Mouse (Mus musculus): ENCODE data around the gene Mrpl28. TPM values are rescaled to one million over a fixed set of nuclear protein-coding genes. Genes with fewer than 3 reads are reported as not detected.
A peak's percentile ranks its signal among the peaks of the same experiment; 100 is the strongest.
"Not testable (repeated sequence)": the region's sequence is repeated elsewhere in the genome, so short reads cannot be mapped to it uniquely, and the experiment has no call there.

Gene Mrpl28
- 10 to 100 TPM; 85.8 to 88.4 TPM for total RNA-seq (2021)
- long read RNA-seq, experiment 1, transcript Mrpl28-201 (5 exons, 1,068 nt) = major isoform, 137 of 150 reads
- long read RNA-seq, experiment 1, partial matches to known transcripts = 5 of 150 reads
- long read RNA-seq, experiment 1, other reads (novel, unspliced or antisense) = 4 of 150 reads
- long read RNA-seq, experiment 2, transcript Mrpl28-201 (5 exons, 1,068 nt) = major isoform, 58 of 64 reads
- long read RNA-seq, experiment 2, partial matches to known transcripts = 3 of 64 reads
- long read RNA-seq, experiment 2, other reads (novel, unspliced or antisense) = 2 of 64 reads

DNA sequence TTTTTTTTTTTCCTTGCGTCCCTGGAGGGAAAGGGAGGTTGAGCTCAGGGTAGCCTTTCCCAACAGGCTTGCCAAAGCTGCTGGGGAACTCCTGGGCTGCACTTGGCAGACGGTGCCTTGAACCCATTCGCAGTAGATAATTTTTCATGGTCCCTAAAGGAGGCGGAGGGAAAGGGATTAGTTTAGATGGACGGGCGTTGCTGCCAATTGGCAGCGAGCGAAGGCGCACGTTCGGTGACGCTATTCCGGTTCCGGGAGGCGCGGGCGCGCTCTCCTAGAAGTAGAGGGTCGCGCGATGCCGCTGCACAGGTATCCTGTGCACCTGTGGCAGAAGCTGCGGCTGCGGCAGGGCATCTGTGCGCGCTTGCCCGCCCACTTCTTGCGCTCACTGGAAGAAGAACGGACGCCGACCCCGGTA lies at the start of gene Mrpl28:
Gene Mrpl28 (plus strand): TSS at position 234 of the 418 bp plus-strand sequence.
- DNase-seq = peak; percentile 91 to 92

DNA sequence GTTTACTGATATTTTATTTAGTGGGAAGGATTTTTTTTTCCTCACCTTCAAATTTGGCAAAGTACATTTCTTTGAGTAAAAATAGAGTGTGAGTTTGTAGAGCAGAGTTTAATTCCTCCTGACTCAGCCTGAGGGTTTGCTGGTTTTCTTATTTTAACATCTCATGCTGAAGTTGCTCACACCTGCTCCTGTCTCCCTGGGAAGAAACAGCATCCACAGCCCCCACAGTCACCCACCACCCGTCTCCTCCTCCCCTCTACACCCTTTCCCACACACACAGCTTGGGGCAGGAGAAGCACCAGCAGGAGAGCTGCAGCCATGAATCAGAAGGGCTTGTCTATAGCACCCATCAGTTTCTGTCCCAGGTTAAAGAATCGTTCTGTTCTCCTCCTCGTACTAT lies 48.1 kb upstream of the Mrpl28 start:
- no peak for DNase-seq

DNA sequence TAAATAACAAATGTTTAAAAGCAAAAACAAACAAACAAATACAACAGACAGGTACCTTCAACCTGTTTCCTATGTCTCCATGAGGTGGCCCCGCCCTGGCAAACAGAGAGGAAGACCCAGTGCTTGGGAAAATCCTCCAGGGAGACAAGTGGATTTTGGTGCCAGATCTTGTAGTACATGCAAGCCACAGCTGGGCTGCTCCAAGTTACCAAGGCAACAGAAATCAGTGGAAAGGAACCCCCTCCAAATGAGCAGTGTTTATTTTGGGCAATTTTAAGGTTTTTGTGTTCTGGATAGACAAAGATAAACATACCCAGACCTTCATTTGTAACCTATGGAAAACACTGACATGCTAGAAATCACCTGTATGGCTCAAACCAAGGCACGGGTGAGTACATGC lies 44.4 kb upstream of the Mrpl28 start:
- no peak for DNase-seq

DNA sequence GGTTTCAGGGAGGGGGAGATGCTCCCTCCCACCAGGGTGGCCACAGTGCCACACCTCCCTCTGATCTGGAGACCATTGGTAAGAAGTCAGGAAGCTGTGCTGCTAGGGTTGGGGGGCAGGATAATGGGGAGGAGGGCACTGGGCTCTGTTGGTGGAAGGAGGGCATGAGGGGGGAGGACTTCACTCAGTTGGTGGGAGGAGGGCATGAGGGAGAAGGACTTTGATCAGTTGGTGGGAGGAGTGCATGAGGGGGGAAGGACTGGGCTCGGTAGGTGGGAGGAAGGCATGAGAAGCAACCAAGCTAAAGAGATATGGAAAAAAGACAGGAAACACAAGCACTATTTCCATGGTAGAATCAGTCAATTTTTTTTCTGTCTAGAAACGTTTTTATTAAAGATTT lies 42.4 kb upstream of the Mrpl28 start:
- no peak for DNase-seq

DNA sequence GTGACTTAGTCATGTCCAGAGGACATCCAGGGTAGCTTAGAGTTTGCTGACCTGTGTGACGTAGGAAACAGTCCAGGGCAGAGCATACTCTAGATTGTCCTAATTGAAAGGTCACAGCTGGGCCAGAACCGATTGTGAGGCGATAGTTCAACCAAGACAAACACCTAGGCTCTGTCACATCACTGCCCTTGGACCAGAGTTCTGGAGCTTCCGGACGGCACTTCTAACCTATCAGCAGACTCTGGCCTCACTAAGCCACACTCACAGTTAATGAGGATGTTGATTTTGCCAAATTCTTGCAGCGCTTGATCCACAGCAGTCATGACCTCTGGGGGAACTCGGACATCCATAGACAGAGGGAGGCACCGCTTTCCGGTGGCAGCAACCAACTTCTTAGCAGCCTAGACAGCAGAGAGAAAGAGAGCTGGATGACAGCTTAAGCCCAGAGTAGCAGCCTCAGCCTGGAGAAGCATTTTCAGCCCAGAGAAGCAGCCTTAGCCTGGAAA lies 36.2 kb upstream of the Mrpl28 start:
- DNase-seq = no peak

DNA sequence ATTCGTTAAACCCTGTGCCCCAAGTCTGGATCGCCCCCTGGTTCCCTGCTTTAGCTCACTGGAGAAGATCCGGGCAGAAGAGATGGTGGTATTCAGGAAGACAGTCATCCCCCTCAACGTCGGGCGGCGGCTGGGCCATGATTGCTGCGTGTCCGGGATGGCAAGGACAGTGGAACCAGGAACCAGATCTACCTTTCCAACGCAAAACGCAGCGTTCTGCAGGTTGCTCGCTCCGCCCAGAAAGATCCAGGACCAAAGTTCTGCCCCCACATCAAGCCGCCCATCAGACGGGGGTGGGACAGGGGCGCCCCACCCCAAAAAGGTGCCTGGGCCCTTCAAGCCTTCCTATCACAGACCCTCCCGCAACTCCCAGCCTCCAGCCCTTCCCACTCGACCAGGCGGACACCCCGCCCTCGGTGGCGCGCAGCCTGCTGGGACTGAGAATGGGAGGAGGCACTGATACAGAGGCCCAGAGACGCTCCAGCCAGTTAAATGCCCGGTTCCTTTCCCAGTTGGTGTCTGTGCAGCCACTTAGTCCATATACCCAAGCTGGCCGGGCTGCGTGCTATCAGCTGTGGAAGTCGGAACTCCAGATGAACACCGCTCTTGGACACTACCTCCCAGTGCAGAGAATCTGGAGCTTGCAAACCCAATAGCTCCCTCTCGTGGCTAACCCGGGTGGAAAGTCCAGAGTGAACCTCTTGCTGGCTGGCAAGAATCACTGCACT lies 33.2 kb upstream of the Mrpl28 start, which contains the start of gene Decr2:
Gene Decr2 (minus strand): TSS at position 433 of the 728 bp plus-strand sequence.
- peak; percentile 94 to 95 for DNase-seq

DNA sequence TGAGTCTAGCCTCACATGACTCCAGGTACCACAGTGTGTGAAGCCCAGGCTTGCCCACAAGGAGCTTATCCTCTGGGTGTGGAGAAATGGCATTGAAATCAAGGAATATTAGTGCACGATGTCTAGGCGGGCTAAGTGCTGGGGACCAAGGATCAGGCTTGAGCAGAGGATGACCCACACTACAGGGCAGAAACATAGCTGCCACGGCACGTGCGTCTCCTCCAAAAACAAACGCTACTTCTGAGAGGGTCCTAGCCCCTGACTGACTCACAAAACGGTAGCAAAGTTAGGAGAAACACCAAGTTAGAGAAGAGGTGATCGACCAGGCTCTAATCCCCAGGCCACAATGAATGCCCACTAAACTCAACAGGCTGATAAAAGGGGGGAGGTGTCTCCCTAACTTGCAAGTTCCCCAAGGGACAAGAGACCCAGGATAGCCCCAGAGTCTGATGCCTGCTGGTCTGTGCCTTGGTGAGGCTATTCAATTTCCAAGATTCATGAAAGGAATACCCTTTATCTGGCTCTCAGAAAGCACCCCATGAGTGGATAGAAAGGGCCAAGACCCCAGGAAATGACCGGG lies 28.7 kb upstream of the Mrpl28 start:
- DNase-seq = no peak

DNA sequence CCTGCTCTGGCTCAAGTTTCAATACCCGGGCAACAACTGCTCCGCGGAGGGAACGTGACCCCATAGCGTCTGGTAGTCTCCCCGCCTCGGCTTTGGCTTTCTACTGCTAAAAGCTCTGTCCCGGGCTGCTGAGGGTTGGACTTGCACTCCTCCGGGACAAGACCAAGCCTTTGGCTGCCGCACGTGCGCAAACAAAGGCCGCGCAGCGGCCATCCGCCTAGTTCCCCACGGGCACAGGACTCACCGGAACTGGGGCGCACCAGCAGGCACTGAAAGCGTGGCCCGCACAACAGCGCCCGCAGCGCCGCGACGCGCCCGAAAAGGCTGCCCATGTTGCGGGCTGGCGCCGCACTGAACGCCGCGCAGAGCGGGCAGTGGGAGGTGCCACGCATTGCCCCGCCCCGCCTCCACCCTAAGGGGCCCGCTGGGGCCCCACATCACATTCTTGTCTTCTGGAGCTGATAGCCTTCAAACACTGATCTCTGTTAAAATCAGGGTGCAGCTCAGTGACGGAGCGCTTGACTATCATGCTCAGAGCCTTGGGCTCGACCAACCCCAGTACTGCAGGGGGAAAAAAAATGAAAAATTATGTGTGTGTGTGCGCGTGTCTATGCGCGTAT lies 28.1 kb upstream of the Mrpl28 start, which contains the start of gene Nme4:
Gene Nme4 (minus strand): TSS at position 482 of the 620 bp plus-strand sequence.
- peak; percentile 66 to 77 for DNase-seq

DNA sequence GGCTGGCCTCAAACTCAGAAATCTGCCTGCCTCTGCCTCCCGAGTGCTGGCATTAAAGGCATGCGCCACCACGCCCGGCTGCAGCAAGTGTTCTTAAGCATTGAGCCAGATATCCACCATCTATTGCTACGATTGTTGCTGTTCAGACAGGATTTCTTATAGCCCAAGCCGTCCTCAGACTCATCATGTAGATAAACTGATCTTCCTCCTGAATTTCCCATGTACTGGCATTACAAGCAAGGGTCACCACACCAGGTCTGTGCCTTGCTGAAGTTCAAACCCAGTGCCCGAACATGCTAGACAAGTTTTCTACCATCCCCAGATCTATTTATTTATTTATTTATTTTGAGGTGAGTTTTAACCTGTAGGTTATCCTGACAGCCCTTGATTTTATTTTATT lies 24.8 kb upstream of the Mrpl28 start:
- no peak for DNase-seq

DNA sequence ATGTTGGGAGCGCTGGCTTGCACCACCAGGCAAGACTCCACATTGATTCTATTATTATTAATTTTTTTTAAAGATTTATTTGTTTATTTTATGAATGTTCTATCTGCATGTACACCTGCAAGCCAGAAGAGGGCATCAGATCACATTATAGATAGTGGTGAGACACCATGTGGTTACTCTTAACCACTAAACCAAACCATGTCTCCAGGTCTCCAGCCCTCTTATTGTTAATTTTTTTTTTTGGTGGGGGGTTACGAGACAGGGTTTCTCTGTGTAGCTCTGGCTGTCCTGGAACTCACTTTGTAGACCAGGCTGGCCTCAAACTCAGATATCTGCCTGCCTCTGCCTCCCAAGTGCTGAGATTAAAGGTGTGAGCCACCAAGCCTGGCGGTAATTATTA lies 24.0 kb upstream of the Mrpl28 start:
- not testable (repeated sequence) for DNase-seq

DNA sequence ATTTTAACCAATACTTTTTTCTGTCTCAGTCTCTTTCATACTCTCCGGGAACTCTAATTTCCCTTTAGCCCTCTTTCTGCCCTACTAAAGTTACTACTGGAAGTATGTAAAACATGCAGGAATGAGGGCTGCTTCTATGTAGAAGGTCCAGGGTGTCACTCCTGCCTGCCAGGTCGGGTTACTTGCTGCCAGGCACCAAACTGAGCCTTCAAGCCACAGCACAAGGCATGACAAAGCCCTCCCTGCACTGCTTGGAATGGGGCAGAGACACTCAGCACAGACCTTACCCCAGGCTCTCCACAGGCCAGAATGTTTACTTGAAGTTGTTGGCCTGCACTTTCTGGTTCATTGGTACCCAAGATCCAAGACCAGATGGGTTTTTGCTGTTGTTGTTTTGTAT lies 23.1 kb upstream of the Mrpl28 start:
- no peak for DNase-seq

DNA sequence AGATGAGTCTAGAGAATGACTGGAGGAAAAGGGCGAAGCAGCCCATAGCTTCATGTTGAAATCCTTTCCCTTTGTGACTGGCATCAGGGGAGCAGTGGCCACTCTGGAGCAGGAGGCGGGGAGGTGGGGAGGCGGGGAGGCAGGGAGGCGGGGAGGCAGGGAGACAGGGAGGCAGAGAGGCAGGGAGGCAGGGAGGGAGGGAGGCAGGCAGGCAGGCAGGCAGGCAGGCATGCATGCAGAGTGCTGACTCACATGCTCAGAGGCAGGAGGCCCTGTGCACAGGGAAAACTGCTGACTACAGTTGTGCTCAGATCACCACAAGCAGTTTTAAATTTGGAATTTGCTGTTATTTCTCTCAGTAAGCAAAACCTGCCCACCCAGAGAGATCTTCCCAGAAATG lies 21.8 kb upstream of the Mrpl28 start:
- peak; percentile 31 to 42 for DNase-seq

DNA sequence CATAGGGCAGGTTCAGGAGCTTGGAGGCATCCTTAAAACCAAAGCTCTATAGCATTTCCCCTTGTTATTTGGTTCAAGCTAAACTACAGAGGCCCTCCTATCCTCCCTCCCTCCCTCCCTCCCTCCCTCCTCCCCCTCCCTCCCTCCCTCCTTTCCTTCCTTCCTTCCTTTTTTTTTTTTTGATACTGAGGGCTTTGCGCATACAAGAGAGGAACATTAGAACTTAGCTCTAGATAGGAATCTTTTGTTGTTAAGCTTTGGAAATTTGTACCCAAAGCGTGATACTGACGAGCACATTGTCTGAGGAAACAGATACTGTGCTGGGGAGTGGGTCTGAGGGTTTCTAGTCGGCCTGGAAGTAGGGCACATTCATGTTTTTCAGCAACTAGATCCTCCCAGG lies 17.7 kb upstream of the Mrpl28 start:
- no peak for DNase-seq

DNA sequence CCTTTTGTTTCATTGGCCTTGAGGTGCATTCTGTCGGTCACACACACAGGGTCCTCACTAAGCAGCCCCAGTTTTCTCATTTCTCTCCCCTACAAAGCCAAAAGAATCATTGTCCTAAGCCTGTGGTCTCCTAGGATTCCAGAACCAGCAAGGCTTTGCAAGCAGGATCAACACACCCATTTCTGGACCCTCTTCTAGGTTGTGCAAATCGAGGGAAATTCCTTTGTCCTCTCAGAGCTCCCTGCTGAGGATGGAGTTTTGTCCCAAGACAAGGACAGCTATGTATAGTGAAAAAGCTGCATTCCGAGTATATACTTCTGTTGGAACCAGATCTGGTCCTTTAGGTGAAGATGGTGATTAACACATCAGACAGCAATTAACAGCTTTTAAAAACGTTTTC lies 13.1 kb upstream of the Mrpl28 start:
- no peak for DNase-seq

DNA sequence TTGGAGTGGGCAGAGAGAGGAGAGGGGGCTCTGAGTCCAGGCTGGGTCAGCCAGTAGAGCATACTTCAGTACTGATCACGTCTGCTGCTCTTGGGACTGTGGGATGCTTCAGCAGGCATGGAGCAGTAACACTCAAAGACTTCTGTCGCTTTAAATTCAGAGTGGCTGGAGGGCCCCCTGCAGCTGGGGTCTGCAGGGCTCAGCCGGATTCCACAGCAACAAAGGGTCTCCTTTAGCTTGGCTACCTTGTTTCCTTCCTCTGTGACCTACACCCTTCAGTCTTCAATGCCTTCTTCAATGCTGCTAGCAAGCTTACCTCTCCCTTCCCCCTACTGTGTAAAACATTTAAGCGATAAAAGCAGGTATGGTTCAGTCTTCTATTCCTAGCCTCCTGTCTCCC lies 12.3 kb upstream of the Mrpl28 start:
- no peak for DNase-seq

DNA sequence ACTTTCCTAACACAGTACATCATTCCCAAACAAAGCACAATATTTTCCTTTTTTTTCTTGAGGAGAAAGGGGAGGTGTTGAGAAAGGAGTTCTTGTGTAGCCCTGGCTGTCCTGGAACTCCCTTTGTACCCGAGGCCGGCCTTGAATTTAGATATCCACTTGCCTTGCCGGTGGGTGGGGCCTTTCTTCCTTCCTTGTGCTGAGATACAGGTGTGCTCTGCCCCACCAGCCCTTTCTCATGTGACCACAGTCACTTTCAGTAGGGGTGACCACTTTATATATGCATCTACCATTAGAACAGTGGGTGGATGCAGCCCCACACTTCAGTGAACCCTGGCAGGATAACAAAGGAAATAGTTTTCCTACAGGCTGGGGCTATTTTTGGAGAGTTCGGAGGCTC lies 11.6 kb upstream of the Mrpl28 start:
- no peak for DNase-seq

DNA sequence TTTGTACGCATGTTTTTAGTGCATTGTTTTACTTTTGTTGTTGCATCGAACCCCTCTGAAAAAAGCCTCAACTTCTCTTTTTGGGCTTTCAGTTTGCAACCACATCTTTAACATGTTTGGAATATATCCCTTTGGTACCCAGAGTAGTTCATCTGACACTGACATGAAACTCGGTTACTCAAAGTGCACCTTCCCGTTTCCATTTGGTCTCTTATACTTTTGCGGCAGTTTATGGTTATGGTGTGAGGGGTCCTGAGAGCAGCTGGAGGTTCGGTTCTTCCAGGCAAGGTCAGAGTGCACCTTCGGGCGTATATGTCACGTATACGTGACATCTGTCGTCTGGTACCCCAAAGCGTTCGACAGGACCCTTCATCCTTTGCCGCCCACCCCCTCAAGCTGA lies 10.5 kb upstream of the Mrpl28 start:
- no peak for DNase-seq

DNA sequence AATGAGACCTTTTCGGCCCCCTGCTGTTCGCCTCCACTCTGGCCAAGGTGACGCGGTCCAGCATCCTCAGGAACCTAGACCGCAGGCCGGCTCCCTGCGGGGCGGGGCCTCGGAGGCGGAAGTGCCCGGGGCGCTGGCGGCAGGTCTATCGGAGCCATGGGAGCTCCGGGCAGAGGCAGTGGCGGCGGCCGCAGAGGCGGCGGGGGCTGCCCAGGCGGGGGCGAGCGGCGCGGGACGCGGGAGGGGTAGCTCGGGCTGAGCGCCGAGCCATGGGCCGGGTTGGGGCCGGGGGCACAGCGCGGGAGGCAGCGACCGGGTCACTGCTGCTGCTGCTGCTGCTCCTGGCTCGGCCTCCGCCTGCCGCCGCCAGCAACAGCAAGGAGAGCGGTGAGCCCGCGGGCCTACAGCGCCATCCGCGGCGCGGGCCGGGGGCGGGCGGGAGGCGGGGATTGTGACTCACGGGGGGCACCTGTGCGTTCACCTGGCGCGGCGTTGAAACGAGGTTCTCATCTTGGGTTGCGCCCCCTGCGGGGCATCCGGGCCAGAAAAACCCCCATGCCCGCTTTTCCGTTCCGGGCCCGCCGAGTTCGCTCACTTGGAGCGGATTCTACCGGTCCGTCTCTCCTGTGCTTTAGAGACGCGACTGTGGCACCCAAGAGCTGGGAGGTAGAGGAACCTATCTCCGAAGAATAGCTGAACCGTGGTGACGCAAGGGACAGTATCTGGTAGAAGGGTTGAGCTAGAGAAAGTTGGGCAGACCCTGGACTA lies 9.9 kb upstream of the Mrpl28 start, which contains the start of gene Tmem8:
Gene Tmem8 (plus strand): TSS at position 119 of the 768 bp plus-strand sequence.
- peak; percentile 84 to 90 for DNase-seq

DNA sequence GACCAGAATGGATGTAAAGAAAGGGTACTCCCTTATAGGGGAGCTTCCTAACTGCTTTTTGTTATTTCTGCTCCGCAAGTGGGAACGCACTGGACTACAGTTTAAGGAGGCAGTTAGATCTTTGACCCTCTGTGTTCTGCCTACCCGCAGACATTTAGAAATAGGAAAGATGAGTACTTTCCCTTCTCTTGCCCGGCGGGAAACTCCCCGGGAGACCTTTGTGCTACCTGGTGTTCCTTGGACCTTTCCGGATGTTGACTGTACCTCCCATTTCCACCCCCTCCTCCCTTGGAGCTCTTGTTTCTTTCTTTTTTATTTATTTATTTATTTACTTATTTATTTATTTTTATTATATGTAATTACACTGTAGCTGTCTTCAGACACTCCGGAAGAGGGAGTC lies 9.2 kb upstream of the Mrpl28 start:
- no peak for DNase-seq

DNA sequence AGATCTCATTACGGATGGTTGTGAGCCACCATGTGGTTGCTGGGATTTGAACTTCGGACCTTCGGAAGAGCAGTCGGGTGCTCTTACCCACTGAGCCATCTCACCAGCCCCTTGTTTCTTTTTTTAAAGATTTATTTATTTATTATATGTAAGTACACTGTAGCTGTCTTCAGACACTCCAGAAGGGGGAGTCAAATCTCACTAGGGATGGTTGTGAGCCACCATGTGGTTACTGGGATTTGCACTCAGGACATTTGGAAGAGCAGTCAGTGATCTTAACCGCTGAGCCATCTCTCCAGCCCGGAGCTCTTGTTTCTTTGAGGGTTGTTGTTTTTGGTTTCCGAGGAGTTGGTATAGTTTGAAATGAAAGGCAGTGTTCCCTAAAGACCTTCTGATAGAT lies 8.8 kb upstream of the Mrpl28 start:
- DNase-seq = not testable (repeated sequence)

DNA sequence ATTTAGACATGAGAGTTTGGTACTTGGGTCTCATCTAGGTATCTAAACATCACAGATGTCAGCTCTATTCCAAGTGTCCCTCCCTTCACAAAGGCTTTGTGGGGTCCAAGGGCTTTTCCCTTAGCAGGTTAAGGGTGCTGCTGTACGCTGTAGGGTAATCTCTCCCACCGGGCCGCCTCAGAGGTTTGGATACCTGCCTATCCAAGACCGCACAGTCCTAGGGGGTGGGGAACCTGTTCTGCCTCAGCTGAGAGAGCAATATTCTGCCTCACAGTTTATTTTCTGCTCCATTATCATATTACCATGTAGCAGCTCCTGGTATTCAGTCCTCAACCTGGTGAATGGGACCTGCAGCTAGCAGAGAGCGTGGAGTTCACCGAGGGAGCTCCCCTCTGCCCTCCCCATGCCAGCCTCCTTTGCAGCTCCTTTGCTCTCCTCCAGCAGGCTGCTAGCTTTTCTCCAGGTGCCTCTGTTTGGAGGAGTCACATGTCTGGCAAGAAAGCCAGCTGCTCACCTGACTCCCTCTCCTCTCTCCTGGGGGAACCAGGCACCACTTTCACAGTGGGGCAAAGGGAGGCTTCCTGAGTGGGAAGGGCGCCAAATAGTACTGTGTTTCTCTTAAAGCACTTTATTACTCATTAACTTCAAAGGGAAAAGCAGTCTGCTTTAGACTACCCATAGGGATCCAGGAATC lies 7.9 kb upstream of the Mrpl28 start:
- DNase-seq = no peak

All from adrenal gland, postnatal 36 days (tissue).